Mouse (Mus musculus) bone marrow macrophage, adult 2 months (primary cell): ENCODE measurements at regions not wholly inside any gene's neighbourhood (a gene's known extent, or its start where the extent isn't known, plus 50 kb on each side); places are given as distances from the start of the nearest gene placed in this dataset.

Source experiments
- CTCF ChIP-seq: IDR thresholded peaks from 2 replicates; pipeline ENCODE4 v1.5.1; 2012; ENCODE audit warnings: low read depth, mild to moderate bottlenecking, low read length, moderate library complexity
- POLR2A ChIP-seq: IDR thresholded peaks from 2 replicates; pipeline ENCODE4 v1.6.1; 2012; ENCODE audit warnings: mild to moderate bottlenecking, low read depth, low read length, borderline replicate concordance

DNA sequence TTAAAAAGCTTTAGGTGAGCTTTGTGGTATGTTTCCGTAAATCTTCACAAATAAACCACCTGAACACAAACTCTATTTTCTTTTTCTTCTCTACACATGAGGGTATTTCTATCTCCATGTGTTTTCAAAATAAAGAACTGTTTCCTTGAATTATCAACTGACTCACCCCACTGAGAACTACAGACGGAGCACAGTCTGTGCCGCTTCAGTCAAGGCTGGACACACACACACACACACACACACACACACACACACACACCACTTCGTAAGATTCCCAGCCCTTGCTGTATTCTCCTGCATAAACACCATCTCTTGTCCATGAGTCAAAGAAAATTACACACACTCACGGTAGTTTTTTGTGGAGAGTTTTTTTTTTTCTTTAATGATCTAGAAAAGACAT lies 130.3 kb downstream of the Mreg start:
- TF ChIP-seq POLR2A (no peak), CTCF (no peak)
